Mouse (Mus musculus) midbrain, postnatal 0 days (tissue): Measurements from ENCODE around the gene Gemin5. TPM values are rescaled to one million over a fixed set of nuclear protein-coding genes. Genes with fewer than 3 reads are reported as not detected.

Experiments
- ATAC-seq: fragments of 200-750 bp; cut with Nextera tagmentation; 2 replicates; pipeline ENCODE4 v1.8.0; 2017; ENCODE audit warnings: moderate number of reproducible peaks, mild to moderate bottlenecking, moderate TSS enrichment, moderate library complexity; ENCODE audit not compliant: low FRiP score
- DNase-seq: peaks from one replicate; pipeline ENCODE4 v3.0.0-alpha.2; 2015; ENCODE audit warnings: low spot score
- H3K27ac ChIP-seq: fragments of 300-500 bp; sonication (generic); 2 replicates; pipeline ENCODE4 v1.5.1; 2014; ENCODE audit warnings: low read depth, mild to moderate bottlenecking, low read length, mixed read lengths
- H3K27me3 ChIP-seq: fragments of 300-500 bp; sonication (generic); 2 replicates; pipeline ENCODE4 v1.6.1; 2014; ENCODE audit warnings: low read length, control low read depth, mixed read lengths; ENCODE audit not compliant: insufficient read depth
- H3K36me3 ChIP-seq: fragments of 300-500 bp; sonication (generic); 2 replicates; pipeline ENCODE4 v1.6.1; 2014; ENCODE audit warnings: low read length, control low read depth, mixed read lengths; ENCODE audit not compliant: insufficient read depth
- H3K4me1 ChIP-seq: fragments of 300-500 bp; sonication (generic); 2 replicates; pipeline ENCODE4 v1.6.1; 2014; ENCODE audit warnings: mild to moderate bottlenecking, control low read depth, antibody characterized with exemption, low read length, mixed read lengths; ENCODE audit not compliant: insufficient read depth
- H3K4me2 ChIP-seq: fragments of 300-500 bp; sonication (generic); 2 replicates; pipeline ENCODE4 v1.6.1; 2014; ENCODE audit warnings: low read depth, mild to moderate bottlenecking, low read length, mixed read lengths; ENCODE audit not compliant: poor library complexity, severe bottlenecking
- H3K4me3 ChIP-seq: fragments of 300-500 bp; sonication (generic); 2 replicates; pipeline ENCODE4 v1.5.1; 2014; ENCODE audit warnings: low read depth, mild to moderate bottlenecking, low read length, moderate library complexity
- H3K9ac ChIP-seq: fragments of 300-500 bp; sonication (generic); replicated peaks from 2 replicates; pipeline ENCODE4 v1.6.1; 2014; ENCODE audit warnings: mild to moderate bottlenecking, low read length, moderate library complexity, mixed read lengths; ENCODE audit not compliant: poor library complexity, severe bottlenecking
- H3K9me3 ChIP-seq: fragments of 300-500 bp; sonication (generic); 2 replicates; pipeline ENCODE4 v1.6.1; 2016; ENCODE audit warnings: low read length, control low read depth
- CTCF ChIP-seq: IDR thresholded peaks from 2 replicates; pipeline ENCODE4 v1.5.1; 2016; ENCODE audit warnings: antibody characterized with exemption, mild to moderate bottlenecking
- WGBS: fragments of 180-500 bp; shearing (Covaris S2); extraction: QIAGEN DNeasy Blood & Tissue Kit; methylation state at CpG from one replicate; pipeline ENCODE4 v1.1.7; 2014; 5-methylcytosine and 5-hydroxymethylcytosine counted together
- polyA plus RNA-seq: library from polyadenylated mRNA; unstranded; fragments of >200 nt; fragmentation: Nextera tagmentation; extraction: Ambion mirVana; gene quantifications from 2 replicates; pipeline ENCODE4 v1.2.1, GENCODE M21; 2015
- total RNA-seq: library from RNA; depleted of rRNA; stranded (reverse); fragments of >200 nt; gene quantifications from 2 replicates; pipeline ENCODE4 v1.2.3, GENCODE M21; 2014

Gene Gemin5
- total and polyA plus RNA-seq, 2 experiments from 2014 or later = 9.9 to 19.2 TPM

GRCm38 (mm10) chr11:58097621-58098365 is 70.5 kb downstream of the Gemin5 start:
- Histone ChIP-seq H3K4me1 (no peaks in the 10 kb centered on the region), H3K27me3 (peaks cover 7% of the 10 kb centered on the region; the same call in 1 of the 2 replicates), H3K27ac (no peak overlapping the region), H3K36me3 (no peaks in the 10 kb centered on the region), H3K9me3 (no peaks in the 10 kb centered on the region), H3K4me2 (peak overlapping the region; percentile 57), H3K4me3 (peak overlapping the region; percentile 29), H3K9ac (no peak overlapping the region)
- ATAC-seq (no peak), DNase-seq (no peak)
- TF ChIP-seq CTCF = no peak
- WGBS = 2% methylated on average over 25 of the region's 38 CpGs

GRCm38 (mm10) chr11:58096821-58097620 is 71.3 kb downstream of the Gemin5 start:
- Histone ChIP-seq H3K27ac (no peak overlapping the region), H3K9me3 (no peaks in the 10 kb centered on the region), H3K9ac (no peak overlapping the region), H3K4me2 (no peak overlapping the region), H3K4me1 (no peaks in the 10 kb centered on the region), H3K4me3 (peak overlapping the region; percentile 29), H3K27me3 (peaks cover 7% of the 10 kb centered on the region; the same call in 1 of the 2 replicates), H3K36me3 (no peaks in the 10 kb centered on the region)
- DNase-seq (no peak), ATAC-seq (no peak)
- no peak for TF ChIP-seq CTCF
- 42% methylated on average over 20 of the region's 20 CpGs for WGBS

- Histone ChIP-seq H3K9ac (no peak overlapping the region), H3K36me3 (no peaks in the 10 kb centered on the region), H3K4me3 (no peak overlapping the region), H3K9me3 (no peaks in the 10 kb centered on the region), H3K4me1 (no peaks in the 10 kb centered on the region), H3K27ac (no peak overlapping the region), H3K4me2 (no peak overlapping the region), H3K27me3 (peaks cover 7% of the 10 kb centered on the region; the same call in 1 of the 2 replicates)
- TF ChIP-seq CTCF = no peak
- ATAC-seq (no peak), DNase-seq (no peak)
- WGBS = 86% methylated on average over 5 of the region's 5 CpGs
Measured at GRCm38 (mm10) chr11:58096160-58096559, 72.2 kb downstream of the Gemin5 start.

GRCm38 (mm10) chr11:58095561-58095960 is 72.8 kb downstream of the Gemin5 start:
- no peak for DNase-seq
- no peak for TF ChIP-seq CTCF
- Histone ChIP-seq H3K4me3 (no peak overlapping the region), H3K9me3 (no peaks in the 10 kb centered on the region), H3K27me3 (peaks cover 7% of the 10 kb centered on the region; the same call in 1 of the 2 replicates), H3K4me2 (no peak overlapping the region), H3K27ac (no peak overlapping the region), H3K4me1 (no peaks in the 10 kb centered on the region), H3K9ac (no peak overlapping the region), H3K36me3 (no peaks in the 10 kb centered on the region)
- 95% methylated on average over 1 of the region's 1 CpGs for WGBS
- ATAC-seq = no peak

- no peak for TF ChIP-seq CTCF
- ATAC-seq (no peak), DNase-seq (no peak)
- Histone ChIP-seq H3K27me3 (peaks cover 7% of the 10 kb centered on the region; the same call in 1 of the 2 replicates), H3K4me2 (no peak overlapping the region), H3K9me3 (no peaks in the 10 kb centered on the region), H3K9ac (no peak overlapping the region), H3K36me3 (no peaks in the 10 kb centered on the region), H3K27ac (no peak overlapping the region), H3K4me3 (no peak overlapping the region), H3K4me1 (no peaks in the 10 kb centered on the region)
- WGBS = 39% methylated on average over 4 of the region's 4 CpGs
Measured at GRCm38 (mm10) chr11:58094766-58095165, 73.6 kb downstream of the Gemin5 start.
